Mouse (Mus musculus) forebrain, embryonic 11.5 days (tissue): ENCODE data around the gene Gm9833. TPM values are rescaled to one million over a fixed set of nuclear protein-coding genes. Genes with fewer than 3 reads are reported as not detected.

Experiments
- ATAC-seq: fragments of 200-750 bp; cut with Nextera tagmentation; replicated peaks from 2 replicates; pipeline ENCODE4 v1.8.0; 2017; ENCODE audit warnings: moderate TSS enrichment; ENCODE audit not compliant: low FRiP score
- DNase-seq: peaks from one replicate; pipeline ENCODE4 v3.0.0-alpha.2; 2017; ENCODE audit warnings: low spot score
- H3K27ac ChIP-seq: fragments of 300-500 bp; sonication (generic); 2 replicates; pipeline ENCODE4 v1.5.1; 2014; ENCODE audit warnings: low read depth, low read length
- H3K27me3 ChIP-seq: fragments of 300-500 bp; sonication (generic); 2 replicates; pipeline ENCODE4 v1.6.1; 2014; ENCODE audit warnings: mild to moderate bottlenecking, low read length, mixed read lengths; ENCODE audit not compliant: control insufficient read depth, insufficient read depth
- H3K36me3 ChIP-seq: fragments of 300-500 bp; sonication (generic); 2 replicates; pipeline ENCODE4 v1.6.1; 2014; ENCODE audit warnings: mild to moderate bottlenecking, low read length, moderate library complexity, mixed read lengths; ENCODE audit not compliant: control insufficient read depth, insufficient read depth
- H3K4me1 ChIP-seq: fragments of 300-500 bp; sonication (generic); replicated peaks from 2 replicates; pipeline ENCODE4 v1.6.1; 2014; ENCODE audit warnings: low read length, mixed read lengths; ENCODE audit not compliant: control insufficient read depth, insufficient read depth
- H3K4me2 ChIP-seq: fragments of 300-500 bp; sonication (generic); 2 replicates; pipeline ENCODE4 v1.6.1; 2014; ENCODE audit warnings: low read depth, mild to moderate bottlenecking, low read length, moderate library complexity, mixed read lengths; ENCODE audit not compliant: severe bottlenecking
- H3K4me3 ChIP-seq: fragments of 300-500 bp; sonication (generic); 2 replicates; pipeline ENCODE4 v1.5.1; 2014; ENCODE audit warnings: low read depth, low read length
- H3K9ac ChIP-seq: fragments of 300-500 bp; sonication (generic); 2 replicates; pipeline ENCODE4 v1.6.1; 2014; ENCODE audit warnings: low read length
- H3K9me3 ChIP-seq: fragments of 300-500 bp; sonication (generic); 2 replicates; pipeline ENCODE4 v1.6.1; 2016; ENCODE audit warnings: low read length, mixed read lengths; ENCODE audit not compliant: control insufficient read depth
- WGBS: fragments of 180-500 bp; shearing (Covaris S2); extraction: QIAGEN DNeasy Blood & Tissue Kit; methylation state at CpG from one replicate; pipeline ENCODE4 v1.1.7; 2014; 5-methylcytosine and 5-hydroxymethylcytosine counted together
- polyA plus RNA-seq: library from polyadenylated mRNA; unstranded; fragments of >200 nt; fragmentation: Nextera tagmentation; extraction: Ambion mirVana; gene quantifications from 2 replicates; pipeline ENCODE4 v1.2.1, GENCODE M21; 2014

Gm9833 gene
- polyA plus RNA-seq, 1 experiment from 2014 or later = 8.4 TPM

DNA sequence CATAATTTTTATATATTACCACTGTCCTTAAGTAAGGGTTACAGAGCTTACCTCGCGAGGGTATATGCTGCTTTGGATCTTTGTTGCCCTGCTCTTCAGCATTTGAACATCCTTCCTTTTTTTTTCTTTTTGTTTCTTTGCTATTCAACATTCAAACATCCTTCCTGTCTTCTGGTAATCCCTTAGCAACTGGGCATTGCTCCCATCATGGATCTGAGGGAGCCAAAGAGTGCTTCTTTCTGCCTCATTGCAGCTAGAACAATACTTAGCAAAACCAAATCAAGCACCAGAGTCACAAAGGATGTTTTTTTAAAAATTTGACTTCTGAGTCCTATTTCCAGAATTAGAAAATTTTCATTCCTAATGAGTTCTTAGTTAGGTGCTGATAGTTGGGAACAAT lies 24.8 kb downstream of the Gm9833 start:
- Histone ChIP-seq H3K9ac (no peak overlapping the region), H3K4me3 (no peak overlapping the region), H3K27ac (no peak overlapping the region), H3K27me3 (no peaks in the 10 kb centered on the region), H3K4me1 (no peaks in the 10 kb centered on the region), H3K36me3 (no peaks in the 10 kb centered on the region), H3K9me3 (no peaks in the 10 kb centered on the region), H3K4me2 (no peak overlapping the region)
- no peak for DNase-seq
- no peak for ATAC-seq
- WGBS = 78% methylated on average over 2 of the region's 2 CpGs

DNA sequence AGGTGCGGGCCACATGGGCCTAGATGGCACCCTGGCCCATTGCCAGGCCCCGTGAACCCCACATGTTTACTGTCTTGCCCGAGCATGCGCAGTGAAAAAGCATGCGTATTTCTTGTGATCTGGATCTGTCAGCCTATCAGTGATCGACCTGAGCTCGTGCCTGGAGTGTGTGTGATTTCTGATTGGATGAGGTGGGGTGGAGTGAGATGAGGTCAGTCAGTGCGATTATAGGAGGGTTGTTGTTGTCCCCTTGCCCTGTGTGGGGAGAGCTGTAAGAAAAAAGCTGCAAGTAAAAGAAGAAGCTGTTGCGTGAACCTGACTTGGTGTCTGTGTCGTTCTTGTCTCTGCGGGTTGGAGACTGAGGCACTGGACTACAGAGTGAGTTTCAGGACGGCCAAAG lies 28.6 kb downstream of the Gm9833 start:
- Histone ChIP-seq H3K4me1 (no peaks in the 10 kb centered on the region), H3K4me3 (no peak overlapping the region), H3K9ac (no peak overlapping the region), H3K36me3 (no peaks in the 10 kb centered on the region), H3K4me2 (no peak overlapping the region), H3K9me3 (no peaks in the 10 kb centered on the region), H3K27ac (no peak overlapping the region), H3K27me3 (no peaks in the 10 kb centered on the region)
- DNase-seq = no peak
- no peak for ATAC-seq
- 92% methylated on average over 12 of the region's 12 CpGs for WGBS

DNA sequence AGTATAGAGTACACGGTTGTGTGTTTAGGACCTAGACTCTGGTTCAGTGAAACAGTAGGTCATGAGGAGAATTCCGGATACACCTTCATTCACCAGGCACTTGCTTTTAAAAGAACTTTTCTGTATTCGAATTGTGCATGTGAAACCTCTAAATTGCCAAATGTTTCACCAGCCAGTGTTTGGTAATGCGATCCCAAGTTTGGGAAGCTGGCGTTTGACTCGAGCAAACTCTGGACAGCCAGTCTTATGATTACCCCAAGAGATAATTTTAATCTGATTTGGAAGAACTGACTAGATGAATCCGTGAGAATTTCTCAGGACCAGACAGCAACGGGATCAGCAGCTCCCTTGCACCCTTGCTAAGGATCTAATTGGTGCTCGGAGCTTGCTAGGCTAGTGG lies 33.3 kb downstream of the Gm9833 start:
- Histone ChIP-seq H3K36me3 (no peaks in the 10 kb centered on the region), H3K4me2 (no peak overlapping the region), H3K4me1 (no peaks in the 10 kb centered on the region), H3K4me3 (no peak overlapping the region), H3K9me3 (no peaks in the 10 kb centered on the region), H3K27ac (no peak overlapping the region), H3K9ac (no peak overlapping the region), H3K27me3 (no peaks in the 10 kb centered on the region)
- DNase-seq (no peak), ATAC-seq (no peak)
- WGBS = 91% methylated on average over 9 of the region's 9 CpGs

DNA sequence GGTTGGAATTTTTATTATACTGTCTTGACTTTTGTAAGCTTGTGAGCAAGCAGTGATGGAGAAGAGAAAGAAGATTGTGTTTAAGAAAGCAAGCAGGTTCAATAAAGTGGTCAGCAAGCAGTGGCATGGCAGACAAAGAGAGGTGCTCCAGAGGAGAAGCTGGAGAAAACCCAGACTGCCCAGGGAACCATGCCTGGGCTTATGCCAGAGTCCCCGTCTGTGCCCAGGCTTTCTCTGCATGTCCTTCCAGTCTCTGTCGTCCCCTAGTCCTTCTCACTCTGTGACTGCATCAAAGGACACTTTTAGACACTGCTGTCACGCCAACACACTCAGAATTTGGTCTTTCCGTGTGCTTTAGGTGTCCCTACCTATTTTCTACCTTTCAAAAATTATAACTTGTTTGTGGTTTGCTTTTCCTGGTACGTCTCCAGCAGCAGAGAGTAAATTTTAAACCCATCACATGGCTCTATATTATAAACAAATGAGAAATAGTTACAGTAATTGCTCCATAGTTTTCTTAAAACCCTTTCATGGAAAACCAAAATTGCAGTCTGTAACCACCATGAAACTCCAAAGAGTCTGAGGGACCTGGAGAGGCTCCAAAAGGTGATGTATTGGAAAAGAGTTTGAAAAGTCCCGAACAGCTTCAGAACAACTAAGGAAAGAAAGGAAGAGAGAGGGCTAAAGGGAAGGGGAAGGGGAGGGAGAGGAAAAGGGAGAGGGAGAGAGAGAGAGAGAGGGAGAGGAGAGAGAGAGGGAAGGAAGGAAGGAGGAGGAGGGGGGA lies 34.2 kb downstream of the Gm9833 start:
- H3K4me2 ChIP-seq = no peak overlapping the region

DNA sequence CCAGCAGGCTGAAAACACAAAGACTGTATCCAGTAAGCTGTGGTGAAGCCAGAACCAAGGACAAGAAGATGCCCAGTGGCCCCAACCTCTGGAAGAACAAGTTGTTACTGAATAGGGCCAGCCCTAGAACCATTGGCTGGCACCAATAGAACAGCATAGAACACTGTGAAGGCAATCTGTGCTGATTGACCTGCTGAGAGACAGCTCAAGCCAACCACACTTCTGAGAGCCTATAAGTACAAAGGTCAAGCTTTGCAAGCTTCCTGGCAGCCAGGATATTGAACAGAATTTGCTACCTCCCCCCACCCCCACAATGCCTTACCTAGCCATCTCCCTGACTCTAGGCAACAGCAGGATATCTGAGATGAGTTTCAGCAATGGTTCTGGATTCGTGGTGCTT lies 35.7 kb downstream of the Gm9833 start:
- H3K4me3 ChIP-seq = no peak overlapping the region
- H3K4me2 ChIP-seq = no peak overlapping the region
- no peak for ATAC-seq
- no peaks in the 10 kb centered on the region for H3K4me1 ChIP-seq
- WGBS = 91% methylated on average over 1 of the region's 1 CpGs
- no peaks in the 10 kb centered on the region for H3K27me3 ChIP-seq
- H3K9me3 ChIP-seq = no peaks in the 10 kb centered on the region
- H3K27ac ChIP-seq = no peak overlapping the region
- no peak for DNase-seq
- H3K9ac ChIP-seq = no peak overlapping the region
- H3K36me3 ChIP-seq = no peaks in the 10 kb centered on the region

More for the DNA sequence above, 34.2 kb downstream of the Gm9833 start:
- no peaks in the 10 kb centered on the region for H3K36me3 ChIP-seq
- 79% methylated on average over 6 of the region's 6 CpGs for WGBS
- no peak for DNase-seq
- H3K4me1 ChIP-seq = no peaks in the 10 kb centered on the region
- no peaks in the 10 kb centered on the region for H3K9me3 ChIP-seq
- H3K9ac ChIP-seq = no peak overlapping the region
- H3K27ac ChIP-seq = no peak overlapping the region
- no peaks in the 10 kb centered on the region for H3K27me3 ChIP-seq
- no peak overlapping the region for H3K4me3 ChIP-seq
- no peak for ATAC-seq

DNA sequence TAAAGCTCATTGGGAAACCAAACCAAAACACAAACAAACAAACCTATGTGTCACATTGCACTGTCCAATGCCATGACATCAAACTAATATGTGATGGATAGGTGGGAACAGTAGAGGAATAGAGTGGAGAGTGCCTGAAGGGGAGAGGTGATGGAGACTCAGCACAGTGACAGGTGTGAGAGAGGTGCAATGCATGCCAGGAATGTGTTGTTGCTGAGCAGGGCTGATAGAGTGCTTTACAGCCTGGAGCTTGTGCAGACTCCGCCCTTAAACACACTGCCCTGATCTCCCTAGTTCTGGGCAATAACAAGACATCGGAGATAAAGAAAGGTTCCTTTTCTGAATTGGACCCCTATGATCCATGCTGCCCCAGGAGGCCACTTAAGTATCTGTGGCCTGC lies 36.2 kb downstream of the Gm9833 start:
- no peaks in the 10 kb centered on the region for H3K4me1 ChIP-seq
- H3K4me2 ChIP-seq = no peak overlapping the region
- DNase-seq (no peak), ATAC-seq (no peak)
- no peaks in the 10 kb centered on the region for H3K9me3 ChIP-seq
- no peaks in the 10 kb centered on the region for H3K36me3 ChIP-seq
- no peak overlapping the region for H3K4me3 ChIP-seq
- no peak overlapping the region for H3K27ac ChIP-seq
- 82% methylated on average over 2 of the region's 2 CpGs for WGBS
- H3K9ac ChIP-seq = no peak overlapping the region
- no peaks in the 10 kb centered on the region for H3K27me3 ChIP-seq

DNA sequence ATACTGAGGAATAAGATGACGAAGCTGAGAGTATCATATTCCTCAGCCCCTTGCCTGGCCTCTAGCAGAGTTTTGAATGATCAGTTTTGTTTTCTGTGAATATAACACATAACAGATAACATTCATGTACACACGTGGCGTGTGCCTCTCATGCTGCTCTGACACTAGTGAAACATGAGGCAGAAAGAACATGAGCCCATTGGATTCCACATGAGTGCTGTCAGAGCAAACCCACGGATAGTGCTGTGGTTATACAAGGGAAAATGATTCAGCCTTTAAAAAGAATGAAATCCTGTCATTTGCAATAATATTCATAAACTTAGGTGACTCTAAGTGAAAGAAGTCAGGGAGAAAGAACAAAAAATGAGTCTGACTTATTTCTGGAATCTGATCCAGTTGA lies 37.4 kb downstream of the Gm9833 start:
- no peak for DNase-seq
- Histone ChIP-seq H3K9me3 (no peaks in the 10 kb centered on the region), H3K27me3 (no peaks in the 10 kb centered on the region), H3K4me3 (no peak overlapping the region), H3K36me3 (no peaks in the 10 kb centered on the region), H3K4me2 (no peak overlapping the region), H3K9ac (no peak overlapping the region), H3K4me1 (no peaks in the 10 kb centered on the region), H3K27ac (no peak overlapping the region)
- ATAC-seq = no peak
- 76% methylated on average over 4 of the region's 4 CpGs for WGBS

DNA sequence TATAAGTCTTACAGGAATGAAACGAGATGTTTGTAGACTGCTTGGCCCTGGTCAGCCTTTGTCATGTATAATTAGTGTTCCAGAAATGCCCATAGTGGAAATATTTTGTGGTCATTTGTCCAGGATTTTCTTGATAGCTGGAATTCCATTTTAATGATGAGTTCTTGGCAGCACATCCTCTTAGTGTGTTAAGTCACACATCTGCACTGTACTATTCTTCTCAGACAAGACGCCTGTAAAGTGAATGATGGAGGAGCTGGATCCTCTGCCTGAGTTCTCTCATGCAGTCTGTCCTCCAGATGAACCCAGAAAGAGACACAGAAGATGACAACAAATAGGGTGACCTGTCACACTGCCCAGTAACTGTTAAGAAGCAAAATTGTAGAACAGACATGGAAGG lies 38.1 kb downstream of the Gm9833 start:
- no peak overlapping the region for H3K27ac ChIP-seq
- no peaks in the 10 kb centered on the region for H3K36me3 ChIP-seq
- no peak overlapping the region for H3K4me2 ChIP-seq
- no peak for DNase-seq
- H3K4me3 ChIP-seq = no peak overlapping the region
- H3K4me1 ChIP-seq = no peaks in the 10 kb centered on the region
- 85% methylated on average over 2 of the region's 2 CpGs for WGBS
- no peaks in the 10 kb centered on the region for H3K27me3 ChIP-seq
- H3K9ac ChIP-seq = no peak overlapping the region
- H3K9me3 ChIP-seq = no peaks in the 10 kb centered on the region
- no peak for ATAC-seq

DNA sequence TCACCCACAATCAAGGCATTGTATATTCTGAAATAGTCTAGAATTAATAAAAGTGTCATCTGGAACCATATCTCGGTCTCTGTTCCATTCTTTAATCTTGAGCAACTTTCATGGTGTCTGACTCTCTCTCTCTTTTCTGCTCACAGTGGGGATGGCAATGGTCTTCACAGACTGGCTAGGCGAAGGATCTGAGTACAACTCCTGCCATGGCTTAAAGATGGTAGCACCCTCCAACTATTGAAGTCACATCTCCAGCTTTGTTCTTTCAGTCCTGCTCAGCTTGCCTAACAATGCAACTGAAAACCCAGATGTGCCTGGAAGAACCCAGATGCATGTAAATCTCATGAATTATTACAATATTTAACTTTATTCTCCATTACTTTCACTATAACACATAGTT lies 38.6 kb downstream of the Gm9833 start:
- H3K4me3 ChIP-seq = no peak overlapping the region
- H3K27me3 ChIP-seq = no peaks in the 10 kb centered on the region
- H3K36me3 ChIP-seq = no peaks in the 10 kb centered on the region
- H3K4me2 ChIP-seq = no peak overlapping the region
- DNase-seq = no peak
- H3K27ac ChIP-seq = no peak overlapping the region
- ATAC-seq = no peak
- WGBS = 84% methylated on average over 2 of the region's 2 CpGs
- H3K4me1 ChIP-seq = no peaks in the 10 kb centered on the region
- no peak overlapping the region for H3K9ac ChIP-seq
- H3K9me3 ChIP-seq = no peaks in the 10 kb centered on the region
